ENCODE assay signal across 38 mouse cellular contexts in the genomic region with DNA sequence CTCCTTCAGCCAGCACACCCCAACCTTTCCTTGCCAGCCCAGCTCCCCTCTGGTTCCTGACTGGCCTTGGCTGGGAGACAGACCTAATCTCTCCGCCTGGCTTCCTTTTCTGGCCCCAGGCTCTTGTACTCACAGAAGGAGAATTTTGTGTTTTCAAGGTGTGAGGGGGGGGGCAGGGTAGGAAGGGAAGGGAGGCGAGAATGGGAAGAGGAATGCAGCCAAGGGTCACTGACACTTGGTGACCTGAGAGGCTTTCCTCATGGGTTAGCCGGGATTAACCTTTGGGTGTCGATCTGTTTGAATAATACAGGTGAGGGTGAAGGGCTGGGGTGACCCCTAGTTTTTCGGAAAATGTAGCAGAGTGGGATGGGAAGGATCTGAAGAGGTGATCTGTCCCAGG. TPM values are rescaled to one million over a fixed set of nuclear protein-coding genes. Genes with fewer than 3 reads are reported as not detected.
A peak's percentile ranks its signal among the peaks of the same experiment; 100 is the strongest.
DNase-seq lines count a peak whose midpoint lies in the region; ATAC-seq and TF ChIP-seq lines count a peak whose summit lies in the region.
"Had no signal": no experiment of that assay in that cellular context is flagged by ENCODE, and none has a peak within 500 bp of the region (broad histone marks: within the 10 kb centered on the region; RNA-seq: fewer than 3 reads in every experiment).

No protein-coding gene starts in this region.

- TF ChIP-seq CTCF in hindbrain, postnatal 0 days (IDR thresholded peaks at IDR 0.05; ENCODE audit: low read depth), result no peak

- no peaks in the 10 kb centered on the region for H3K27me3 ChIP-seq in hindbrain, postnatal 0 days (ENCODE audit: insufficient read depth, low read length)
- H3K27me3 ChIP-seq in hindbrain, embryonic 12.5 days, result no peaks in the 10 kb centered on the region
- H3K27me3 ChIP-seq: embryonic facial prominence, embryonic 13.5 days; heart, embryonic 15.5 days; limb, embryonic 12.5 days; liver, embryonic 13.5 days had no signal

- DNase-seq in hindbrain, postnatal 0 days (ENCODE audit: low spot score), result no peak
- peak; percentile 63 for DNase-seq in kidney, adult 9 months
- no peak for DNase-seq in kidney, postnatal 10 days
- DNase-seq in gonadal fat pad, adult 2 months (ENCODE audit: low read depth), result peak; percentile 12
- DNase-seq: adrenal gland, postnatal 25 days; B cell, adult 2 months; cerebellum, adult 9-10 months; forebrain, postnatal 0 days; gastrocnemius, postnatal 10 days; liver, embryonic 13.5 days; lung, adult 2 months; lung, postnatal 10 days; midbrain, embryonic 14.5 days; retina, postnatal 1 day; right cerebral cortex, postnatal 14 days; thymus, postnatal 4 days had no signal

- 68% methylated on average over 5 of the region's 5 CpGs for WGBS in hindbrain, postnatal 0 days
- WGBS in hindbrain, embryonic 12.5 days, result 67% methylated on average over 5 of the region's 5 CpGs

- H3K36me3 ChIP-seq in hindbrain, postnatal 0 days (ENCODE audit: insufficient read depth, low read length), result no peaks in the 10 kb centered on the region
- no peaks in the 10 kb centered on the region for H3K36me3 ChIP-seq in hindbrain, embryonic 12.5 days
- H3K36me3 ChIP-seq: embryonic facial prominence, embryonic 13.5 days; heart, embryonic 15.5 days; limb, embryonic 12.5 days; liver, embryonic 13.5 days had no signal

- H3K4me3 ChIP-seq in hindbrain, postnatal 0 days (ENCODE audit: low read length), result no peak overlapping the region
- no peak overlapping the region for H3K4me3 ChIP-seq in hindbrain, embryonic 12.5 days
- no peak overlapping the region for H3K4me3 ChIP-seq in brown adipose tissue, adult 24 weeks (ENCODE audit: insufficient read depth, low read depth, low read length)
- H3K4me3 ChIP-seq: embryonic facial prominence, embryonic 13.5 days; heart, embryonic 10.5 days; heart, embryonic 15.5 days; layer of hippocampus, adult 2 months; left cerebral cortex, adult 2 months; limb, embryonic 12.5 days; liver, embryonic 13.5 days had no signal

- H3K4me1 ChIP-seq in hindbrain, postnatal 0 days (ENCODE audit: insufficient read depth, low read length), result peaks cover 6% of the 10 kb centered on the region; the same call in 1 of the 2 replicates
- peaks cover 5% of the 10 kb centered on the region for H3K4me1 ChIP-seq in hindbrain, embryonic 12.5 days
- H3K4me1 ChIP-seq in brown adipose tissue, adult 24 weeks (ENCODE audit: control insufficient read depth, insufficient read depth, insufficient read length, low read length), result no peaks in the 10 kb centered on the region
- H3K4me1 ChIP-seq: embryonic facial prominence, embryonic 13.5 days; limb, embryonic 12.5 days; liver, embryonic 13.5 days had no signal

- no peaks in the 10 kb centered on the region for H3K9me3 ChIP-seq in hindbrain, postnatal 0 days (ENCODE audit: low read length)
- H3K9me3 ChIP-seq in hindbrain, embryonic 12.5 days (replicated peaks), result no peaks in the 10 kb centered on the region
- H3K9me3 ChIP-seq: embryonic facial prominence, embryonic 13.5 days; heart, embryonic 10.5 days; heart, embryonic 15.5 days; limb, embryonic 12.5 days; liver, embryonic 13.5 days had no signal

- H3K4me2 ChIP-seq in hindbrain, postnatal 0 days (ENCODE audit: low read depth, low read length), result no peak overlapping the region
- H3K4me2 ChIP-seq in hindbrain, embryonic 12.5 days (replicated peaks), result no peak overlapping the region
- H3K4me2 ChIP-seq: embryonic facial prominence, embryonic 13.5 days; heart, embryonic 15.5 days; limb, embryonic 12.5 days; liver, embryonic 13.5 days had no signal

- H3K27ac ChIP-seq in hindbrain, postnatal 0 days, result peak overlapping the region; percentile 2; the same call in 1 of the 2 replicates
- H3K27ac ChIP-seq in hindbrain, embryonic 12.5 days, result no peak overlapping the region
- peak overlapping the region; percentile 56 for H3K27ac ChIP-seq in brown adipose tissue, adult 24 weeks (replicated peaks; ENCODE audit: low read depth, low read length)
- H3K27ac ChIP-seq: embryonic facial prominence, embryonic 13.5 days; heart, embryonic 15.5 days; kidney, postnatal 0 days; layer of hippocampus, adult 2 months; left cerebral cortex, adult 2 months; limb, embryonic 12.5 days; liver, embryonic 13.5 days; macrophage had no signal

- no peak for ATAC-seq in hindbrain, postnatal 0 days
- ATAC-seq in hindbrain, embryonic 12.5 days (ENCODE audit: low FRiP score), result no peak
- ATAC-seq: forebrain, postnatal 0 days had no signal

- H3K9ac ChIP-seq in hindbrain, postnatal 0 days (replicated peaks; ENCODE audit: low read length), result no peak overlapping the region
- H3K9ac ChIP-seq in hindbrain, embryonic 12.5 days, result no peak overlapping the region
- H3K9ac ChIP-seq: embryonic facial prominence, embryonic 13.5 days; forebrain, postnatal 0 days; heart, embryonic 15.5 days; limb, embryonic 12.5 days; liver, embryonic 13.5 days had no signal

RNA-seq across cellular contexts. Expression of a gene that starts 12.7 kb away (rescaled TPM):
- 136 and 150 TPM in 2 replicates for total RNA-seq in hindbrain, postnatal 0 days (2014; rRNA removed)
- 90.2 and 90.8 TPM in 2 replicates for polyA plus RNA-seq in hindbrain, postnatal 0 days (2015; fragmentation: Nextera tagmentation; extraction: Ambion mirVana)
- polyA plus RNA-seq in hindbrain, embryonic 12.5 days (2016; fragmentation: Nextera tagmentation; extraction: Ambion mirVana), result 147 and 159 TPM in 2 replicates
- 4.3 and 10.5 TPM in 2 replicates for polyA plus RNA-seq in brown adipose tissue, adult 24 weeks (2012; ENCODE audit: insufficient read depth, insufficient read length, missing spikeins)
- 88.9 and 98.2 TPM in 2 replicates for polyA plus RNA-seq in gonadal fat pad, adult 2 months (2012; rRNA removed)

RNA-seq across cellular contexts. Expression of a gene that starts 15.9 kb away (rescaled TPM):
- total RNA-seq in hindbrain, postnatal 0 days (2014; rRNA removed), result 0.10 TPM in 1 of 2 replicates, not detected in the other
- polyA plus RNA-seq in hindbrain, postnatal 0 days (2015; fragmentation: Nextera tagmentation; extraction: Ambion mirVana), result 0.05 TPM in 1 of 2 replicates, not detected in the other
- not detected in 2 replicates for polyA plus RNA-seq in hindbrain, embryonic 12.5 days (2016; fragmentation: Nextera tagmentation; extraction: Ambion mirVana)
- polyA plus RNA-seq in brown adipose tissue, adult 24 weeks (2012; ENCODE audit: insufficient read depth, insufficient read length, missing spikeins), result not detected in 2 replicates
- polyA plus RNA-seq in gonadal fat pad, adult 2 months (2012; rRNA removed), result 2.7 and 4.3 TPM in 2 replicates
- total RNA-seq: common myeloid progenitor, adult 5-6 weeks; forebrain, postnatal 0 days; heart, postnatal 25 days; layer of hippocampus, adult 2 months; layer of hippocampus, postnatal 14 days; left cerebral cortex, adult 2 months; left cerebral cortex, postnatal 25 days; megakaryocyte-erythroid progenitor cell, adult 5-6 weeks; monocyte, adult 5-6 weeks had no signal
- polyA plus RNA-seq: embryonic facial prominence, embryonic 13.5 days; forebrain, embryonic 11.5 days; forebrain, postnatal 0 days; hindbrain, embryonic 11.5 days; kidney, postnatal 0 days; limb, embryonic 12.5 days; liver, embryonic 13.5 days; macrophage; midbrain, embryonic 14.5 days; neural tube, embryonic 14.5 days; small intestine, adult 2 months; stomach, embryonic 14.5 days; thymus, postnatal 0 days had no signal

RNA-seq across cellular contexts. Expression of a gene that starts 23.7 kb away (rescaled TPM):
- total RNA-seq in hindbrain, postnatal 0 days (2014; rRNA removed), result 546 and 572 TPM in 2 replicates
- 119 and 123 TPM in 2 replicates for polyA plus RNA-seq in hindbrain, postnatal 0 days (2015; fragmentation: Nextera tagmentation; extraction: Ambion mirVana)
- 13.7 and 16.1 TPM in 2 replicates for polyA plus RNA-seq in hindbrain, embryonic 12.5 days (2016; fragmentation: Nextera tagmentation; extraction: Ambion mirVana)
- polyA plus RNA-seq in brown adipose tissue, adult 24 weeks (2012; ENCODE audit: insufficient read depth, insufficient read length, missing spikeins), result 428 and 499 TPM in 2 replicates
- 167 and 195 TPM in 2 replicates for polyA plus RNA-seq in gonadal fat pad, adult 2 months (2012; rRNA removed)
- total RNA-seq: common myeloid progenitor, adult 5-6 weeks; megakaryocyte-erythroid progenitor cell, adult 5-6 weeks; monocyte, adult 5-6 weeks had no signal
- polyA plus RNA-seq: macrophage had no signal

RNA-seq across cellular contexts. Expression of a gene that starts 54.4 kb away (rescaled TPM):
- total RNA-seq in hindbrain, postnatal 0 days (2014; rRNA removed), result 0.78 and 2.4 TPM in 2 replicates
- 1.7 and 2.0 TPM in 2 replicates for polyA plus RNA-seq in hindbrain, postnatal 0 days (2015; fragmentation: Nextera tagmentation; extraction: Ambion mirVana)
- polyA plus RNA-seq in hindbrain, embryonic 12.5 days (2016; fragmentation: Nextera tagmentation; extraction: Ambion mirVana), result 2.3 and 3.8 TPM in 2 replicates
- polyA plus RNA-seq in brown adipose tissue, adult 24 weeks (2012; ENCODE audit: insufficient read depth, insufficient read length, missing spikeins), result 29.6 and 47.6 TPM in 2 replicates
- polyA plus RNA-seq in gonadal fat pad, adult 2 months (2012; rRNA removed), result 8.5 and 14.4 TPM in 2 replicates
- total RNA-seq: adrenal gland, postnatal 25 days; megakaryocyte-erythroid progenitor cell, adult 5-6 weeks; monocyte, adult 5-6 weeks had no signal
- polyA plus RNA-seq: macrophage had no signal

RNA-seq across cellular contexts. Expression of a gene that starts 55.0 kb away (rescaled TPM):
- 8.0 and 9.8 TPM in 2 replicates for total RNA-seq in hindbrain, postnatal 0 days (2014; rRNA removed)
- 3.6 and 4.2 TPM in 2 replicates for polyA plus RNA-seq in hindbrain, postnatal 0 days (2015; fragmentation: Nextera tagmentation; extraction: Ambion mirVana)
- 1.2 and 2.0 TPM in 2 replicates for polyA plus RNA-seq in hindbrain, embryonic 12.5 days (2016; fragmentation: Nextera tagmentation; extraction: Ambion mirVana)
- not detected in 2 replicates for polyA plus RNA-seq in brown adipose tissue, adult 24 weeks (2012; ENCODE audit: insufficient read depth, insufficient read length, missing spikeins)
- polyA plus RNA-seq in gonadal fat pad, adult 2 months (2012; rRNA removed), result 0.24 and 0.42 TPM in 2 replicates
- total RNA-seq: common myeloid progenitor, adult 5-6 weeks; megakaryocyte-erythroid progenitor cell, adult 5-6 weeks; monocyte, adult 5-6 weeks had no signal
- polyA plus RNA-seq: embryonic facial prominence, embryonic 13.5 days; heart, embryonic 10.5 days; heart, embryonic 15.5 days; limb, embryonic 12.5 days; liver, embryonic 13.5 days; lung, adult 2 months; small intestine, adult 2 months; stomach, embryonic 14.5 days had no signal

Comparison
In these comparisons a context has a peak if more than half of its experiments do, and no peak if none do; other contexts are left out.
1. DNase-seq: peak in kidney, adult 9 months (single experiment) and gonadal fat pad, adult 2 months (single experiment); none in hindbrain, postnatal 0 days (single experiment) and kidney, postnatal 10 days (single experiment).